Mouse (Mus musculus): ENCODE measurements around the gene Zbtb16. TPM values are rescaled to one million over a fixed set of nuclear protein-coding genes. Genes with fewer than 3 reads are reported as not detected.
A peak's percentile ranks its signal among the peaks of the same experiment; 100 is the strongest.

The Zbtb16 gene
- polyA plus RNA-seq, 1 experiment from 2014 or later: 9.7 TPM

DNA sequence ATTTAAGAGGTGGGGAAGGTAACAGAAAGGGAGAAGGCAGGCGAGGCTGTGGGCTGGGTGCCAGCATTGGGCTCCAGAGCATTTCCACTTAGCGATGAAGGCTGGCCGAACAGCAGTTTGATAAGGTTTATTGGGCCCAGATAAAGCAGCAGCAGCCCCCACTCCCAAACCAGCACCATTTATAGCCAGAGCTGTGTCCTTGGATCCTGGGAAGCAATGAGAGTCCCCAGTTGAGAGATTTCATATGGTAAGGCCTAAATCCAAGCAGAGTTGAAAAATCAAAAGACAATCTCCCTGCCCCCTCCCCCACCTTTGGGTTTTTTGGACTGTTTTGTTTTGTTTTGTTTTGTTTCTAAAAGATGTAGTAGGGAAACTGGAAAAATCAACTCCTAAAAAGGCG is 2.3 kb upstream of the Zbtb16 start:
- Histone ChIP-seq H3K4me1 (peaks cover 41% of the 10 kb centered on the region), H3K36me3 (no peaks in the 10 kb centered on the region), H3K9me3 (replicated peaks) (no peaks in the 10 kb centered on the region), H3K9ac (replicated peaks) (no peak overlapping the region), H3K4me3 (replicated peaks) (no peak overlapping the region), H3K27me3 (replicated peaks) (peaks cover 21% of the 10 kb centered on the region), H3K27ac (replicated peaks) (no peak overlapping the region), H3K4me2 (no peak overlapping the region)
- ATAC-seq (ENCODE audit: low FRiP score): no peak
- WGBS: 35% methylated on average over 4 of the region's 4 CpGs

DNA sequence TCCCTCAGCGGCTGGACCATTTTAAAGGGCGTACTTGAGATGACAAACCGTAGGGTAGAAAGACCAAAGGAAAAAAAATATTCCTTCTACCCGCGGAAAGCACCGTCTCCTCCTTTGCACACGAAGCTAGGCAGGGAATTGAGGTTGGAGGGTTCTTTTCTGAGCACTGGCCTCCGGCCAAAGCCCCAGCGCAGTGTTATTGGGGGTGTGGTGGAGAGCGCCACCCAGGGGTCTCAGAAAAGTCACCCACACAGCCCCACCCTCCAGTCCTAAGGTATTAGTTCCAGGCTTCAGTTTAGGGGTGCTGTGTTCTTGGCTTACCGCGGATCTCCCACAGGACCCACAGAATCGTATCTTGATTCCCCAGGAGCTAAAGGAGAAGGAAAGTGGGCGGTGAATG is 1.2 kb upstream of the Zbtb16 start:
- no peak overlapping the region for H3K9ac ChIP-seq (replicated peaks)
- whole genome bisulfite sequencing: 6% methylated on average over 14 of the region's 14 CpGs
- peak overlapping the region; percentile 70; the same call in 1 of the 2 replicates for H3K4me3 ChIP-seq (replicated peaks)
- peaks cover 21% of the 10 kb centered on the region for H3K27me3 ChIP-seq (replicated peaks)
- H3K36me3 ChIP-seq: no peaks in the 10 kb centered on the region
- H3K4me2 ChIP-seq: peak overlapping the region; percentile 97
- H3K27ac ChIP-seq (replicated peaks): no peak overlapping the region
- peaks cover 42% of the 10 kb centered on the region for H3K4me1 ChIP-seq
- H3K9me3 ChIP-seq (replicated peaks): no peaks in the 10 kb centered on the region
- ATAC-seq (ENCODE audit: low FRiP score): no peak

DNA sequence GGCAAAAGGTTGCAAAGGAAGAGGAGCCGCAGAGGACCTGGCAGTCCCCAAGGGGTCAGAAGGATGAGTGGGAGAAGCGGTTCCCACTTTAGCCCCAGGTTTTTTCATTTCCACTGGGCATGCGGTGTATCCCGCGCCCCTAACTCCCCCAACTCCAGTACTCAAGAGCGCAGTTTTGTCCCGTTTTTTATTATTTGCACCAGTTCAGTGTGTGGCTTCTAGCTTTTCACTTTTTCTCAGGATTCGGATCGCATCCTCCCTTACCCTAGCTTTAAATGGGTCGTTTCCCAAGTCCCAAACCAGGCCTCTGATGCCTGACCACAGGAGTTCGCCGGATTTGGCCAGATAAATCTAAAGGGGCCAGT is 526 bp upstream of the Zbtb16 start:
- Histone ChIP-seq H3K9me3 (replicated peaks) (no peaks in the 10 kb centered on the region), H3K4me3 (replicated peaks) (peak overlapping the region; percentile 70), H3K27ac (replicated peaks) (0 out of 2 replicates have a peak overlapping the region, but pooled peaks have one; percentile 18), H3K27me3 (replicated peaks) (peaks cover 21% of the 10 kb centered on the region), H3K36me3 (no peaks in the 10 kb centered on the region), H3K4me1 (peaks cover 48% of the 10 kb centered on the region), H3K4me2 (peak overlapping the region; percentile 97), H3K9ac (replicated peaks) (peak overlapping the region; percentile 72)
- peak; percentile 6; the same call in 1 of the 2 replicates for ATAC-seq (ENCODE audit: low FRiP score)
- 1% methylated on average over 12 of the region's 12 CpGs for WGBS

DNA sequence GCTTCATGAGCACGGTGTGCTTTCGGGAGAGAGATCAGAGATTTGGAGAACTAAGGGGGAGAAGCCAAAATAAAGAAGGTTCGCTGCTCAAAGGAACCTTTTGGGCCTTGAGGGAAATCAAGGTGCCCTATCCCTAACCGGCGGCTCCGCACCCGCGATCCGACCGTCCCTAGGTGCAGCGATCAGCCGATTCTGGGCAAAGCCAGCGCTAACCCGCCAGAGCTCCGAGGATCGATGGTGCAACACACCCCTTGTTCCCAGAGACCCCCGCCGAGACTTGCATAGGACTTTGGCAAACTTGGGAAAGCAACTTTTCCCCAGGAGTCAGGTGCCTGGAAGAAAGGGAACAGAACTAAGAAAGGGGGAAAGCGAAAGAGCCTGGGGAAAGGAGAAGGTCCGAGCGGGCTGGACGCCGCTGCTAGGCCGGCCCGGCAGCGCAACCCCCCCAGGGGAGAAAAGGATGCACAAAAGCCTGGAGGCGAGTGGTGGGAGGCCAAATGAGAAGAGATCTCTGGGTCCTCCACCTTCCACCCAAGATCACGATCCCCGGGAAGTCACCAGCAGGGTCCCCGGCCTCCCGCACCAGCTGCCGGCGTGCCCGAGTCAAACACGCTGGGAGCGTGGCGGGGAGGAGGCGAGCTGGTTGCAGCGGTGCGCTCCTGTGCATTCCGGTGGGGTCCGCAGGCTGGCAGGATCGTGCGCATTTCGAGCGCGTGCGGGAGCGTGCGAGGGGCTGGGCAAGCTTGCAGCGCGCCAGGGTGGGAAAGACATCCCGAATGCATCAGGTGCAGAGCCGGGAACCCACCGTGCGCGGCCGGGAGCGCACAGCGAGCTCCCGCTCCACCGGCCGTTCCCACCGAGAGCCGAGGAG is 1.2 kb downstream of the Zbtb16 start:
- no peaks in the 10 kb centered on the region for H3K9me3 ChIP-seq (replicated peaks)
- WGBS: under 1% methylated on average over 65 of the region's 65 CpGs
- H3K27me3 ChIP-seq (replicated peaks): peaks cover 21% of the 10 kb centered on the region
- H3K9ac ChIP-seq (replicated peaks): peak overlapping the region; percentile 72
- peaks cover 49% of the 10 kb centered on the region for H3K4me1 ChIP-seq
- H3K4me3 ChIP-seq (replicated peaks): peak overlapping the region; percentile 70
- no peaks in the 10 kb centered on the region; the same call in 1 of the 2 replicates for H3K36me3 ChIP-seq
- ATAC-seq (ENCODE audit: low FRiP score): 0 out of 2 replicates have a peak, but pooled peaks have one; percentile 25
- peak overlapping the region; percentile 64 for H3K27ac ChIP-seq (replicated peaks)
- H3K4me2 ChIP-seq: peak overlapping the region; percentile 97

DNA sequence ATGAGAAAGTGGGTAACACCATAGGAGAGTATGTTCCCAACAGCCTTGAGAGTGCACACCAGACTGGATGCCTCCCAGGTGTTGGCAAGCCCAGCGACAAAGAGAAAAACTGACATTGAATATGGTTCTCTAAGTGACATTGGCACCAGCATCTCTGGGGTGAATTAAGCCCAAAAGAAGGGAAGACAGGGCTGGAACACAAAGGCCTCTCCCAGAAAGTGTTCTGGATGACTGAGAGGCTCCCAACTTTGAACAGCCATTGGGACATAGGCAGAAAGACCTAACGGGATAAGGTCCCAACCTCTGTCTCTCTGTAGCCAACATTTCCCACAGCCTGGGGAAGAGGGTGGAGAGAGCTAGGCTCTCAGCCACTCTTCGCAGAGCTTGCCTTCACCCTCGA is 2.0 kb downstream of the Zbtb16 start:
- no peaks in the 10 kb centered on the region for H3K9me3 ChIP-seq (replicated peaks)
- no peak overlapping the region for H3K27ac ChIP-seq (replicated peaks)
- no peak for ATAC-seq (ENCODE audit: low FRiP score)
- H3K9ac ChIP-seq (replicated peaks): 0 out of 2 replicates have a peak overlapping the region, but pooled peaks have one; percentile 72
- peaks cover 49% of the 10 kb centered on the region for H3K4me1 ChIP-seq
- WGBS: 13% methylated on average over 4 of the region's 4 CpGs
- H3K36me3 ChIP-seq: no peaks in the 10 kb centered on the region; the same call in 1 of the 2 replicates
- peaks cover 21% of the 10 kb centered on the region for H3K27me3 ChIP-seq (replicated peaks)
- H3K4me3 ChIP-seq (replicated peaks): peak overlapping the region; percentile 70
- H3K4me2 ChIP-seq: peak overlapping the region; percentile 97

DNA sequence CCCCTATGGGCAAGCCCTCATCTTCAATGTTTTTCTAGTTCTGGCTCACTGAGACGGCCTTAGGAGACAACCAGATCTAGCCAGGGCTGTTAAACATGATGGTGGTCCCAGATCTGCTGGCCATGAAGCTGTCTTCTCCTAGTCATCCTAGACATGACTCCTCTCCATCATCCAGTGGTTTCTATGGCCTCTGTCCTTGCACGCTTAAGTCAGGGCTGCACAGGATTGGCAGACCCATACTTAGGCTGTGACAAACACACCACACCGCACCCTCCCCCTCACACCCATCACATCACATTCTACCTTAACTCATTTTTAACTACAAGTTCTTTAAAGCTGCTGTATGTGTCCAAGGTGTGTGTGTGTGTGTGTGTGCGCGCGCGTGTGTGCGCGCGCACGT is 2.5 kb downstream of the Zbtb16 start:
- WGBS: 92% methylated on average over 11 of the region's 11 CpGs
- peak overlapping the region; percentile 70; the same call in 1 of the 2 replicates for H3K4me3 ChIP-seq (replicated peaks)
- no peak overlapping the region for H3K9ac ChIP-seq (replicated peaks)
- H3K27me3 ChIP-seq (replicated peaks): peaks cover 21% of the 10 kb centered on the region
- peak overlapping the region; percentile 97 for H3K4me2 ChIP-seq
- no peaks in the 10 kb centered on the region; the same call in 1 of the 2 replicates for H3K36me3 ChIP-seq
- H3K9me3 ChIP-seq (replicated peaks): no peaks in the 10 kb centered on the region
- H3K27ac ChIP-seq (replicated peaks): no peak overlapping the region
- ATAC-seq (ENCODE audit: low FRiP score): no peak
- H3K4me1 ChIP-seq: peaks cover 49% of the 10 kb centered on the region

DNA sequence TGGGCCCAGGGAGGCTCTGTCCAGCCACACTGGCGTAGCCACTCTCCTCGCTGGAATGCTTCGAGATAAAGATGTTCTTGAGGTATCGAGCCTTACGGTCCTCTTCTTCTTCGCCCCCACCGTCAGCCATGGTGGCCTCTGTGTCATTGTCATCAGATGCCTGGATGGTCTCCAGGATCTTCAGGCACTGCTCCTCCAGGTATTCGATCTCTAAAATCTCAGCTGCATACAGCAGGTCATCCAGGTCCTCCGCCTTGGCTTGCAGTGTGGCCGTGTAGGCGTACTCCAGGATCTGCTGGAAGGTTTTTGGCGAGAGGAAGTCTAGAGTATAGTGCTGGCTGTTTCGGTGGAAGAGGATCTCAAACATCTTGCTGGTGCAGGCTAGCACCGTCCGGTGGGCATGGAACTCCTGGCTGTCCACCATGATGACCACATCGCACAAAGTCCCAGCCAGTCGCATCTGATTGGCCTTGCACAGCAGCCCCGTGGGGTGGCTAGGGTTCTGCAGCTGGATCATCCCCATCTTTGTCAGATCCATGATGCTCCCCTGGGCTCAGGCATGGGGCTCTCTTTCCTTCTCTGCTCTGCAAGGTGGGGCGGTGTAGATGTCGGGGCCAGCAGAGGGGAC is 3.4 kb downstream of the Zbtb16 start:
- no peak overlapping the region for H3K4me3 ChIP-seq (replicated peaks)
- no peaks in the 10 kb centered on the region; the same call in 1 of the 2 replicates for H3K36me3 ChIP-seq
- H3K9me3 ChIP-seq (replicated peaks): no peaks in the 10 kb centered on the region
- 94% methylated on average over 20 of the region's 20 CpGs for WGBS
- peaks cover 42% of the 10 kb centered on the region for H3K4me1 ChIP-seq
- peak overlapping the region; percentile 97; the same call in 1 of the 2 replicates for H3K4me2 ChIP-seq
- no peak overlapping the region for H3K9ac ChIP-seq (replicated peaks)
- peaks cover 15% of the 10 kb centered on the region for H3K27me3 ChIP-seq (replicated peaks)
- H3K27ac ChIP-seq (replicated peaks): no peak overlapping the region
- ATAC-seq (ENCODE audit: low FRiP score): no peak

DNA sequence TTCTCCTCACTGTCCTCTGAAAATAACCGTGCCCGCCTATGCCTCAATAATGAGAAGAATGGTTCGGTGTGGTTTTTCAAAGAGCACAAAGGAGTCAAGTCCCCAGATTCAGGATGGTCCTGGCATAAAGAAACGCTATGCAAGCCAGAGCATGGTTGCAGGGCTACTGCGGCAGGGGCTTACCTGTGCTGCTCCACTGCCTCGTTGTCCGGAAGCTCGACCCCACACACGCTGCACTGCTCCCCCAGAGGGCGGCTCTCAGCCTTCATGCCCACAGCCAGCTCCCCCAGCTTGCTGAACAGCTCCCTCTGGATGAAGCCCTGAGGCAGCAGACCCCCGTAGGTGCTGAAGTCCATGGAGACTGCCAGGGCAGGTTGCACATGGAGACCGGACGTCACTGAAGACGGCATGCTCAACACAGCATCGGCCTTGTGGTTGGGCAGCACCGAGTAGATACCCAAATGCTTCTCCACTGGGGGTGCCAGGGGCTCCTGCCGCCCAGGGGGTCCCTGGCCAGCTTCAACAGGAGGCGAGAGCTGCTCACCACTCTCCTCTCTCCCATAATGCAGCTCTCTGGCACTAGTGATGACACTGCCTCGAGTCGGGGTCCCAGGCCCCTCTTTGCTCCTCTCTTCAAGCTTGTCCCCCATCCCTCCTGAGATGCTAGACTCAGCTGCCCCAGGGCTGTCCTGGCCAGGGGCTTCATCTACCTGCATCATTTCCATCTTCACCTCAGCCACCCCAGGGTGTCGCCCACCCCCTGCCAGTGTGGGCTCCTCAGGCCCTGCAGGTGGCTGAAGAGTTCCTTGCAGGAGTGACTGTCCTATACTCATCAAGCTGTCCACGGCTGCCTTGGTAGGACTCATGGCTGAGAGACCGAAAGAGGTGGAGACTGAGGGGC is 4.2 kb downstream of the Zbtb16 start:
- Histone ChIP-seq H3K9ac (replicated peaks) (no peak overlapping the region), H3K4me2 (peak overlapping the region; percentile 23; the same call in 1 of the 2 replicates), H3K4me1 (peaks cover 36% of the 10 kb centered on the region), H3K27ac (replicated peaks) (no peak overlapping the region), H3K4me3 (replicated peaks) (no peak overlapping the region), H3K36me3 (no peaks in the 10 kb centered on the region; the same call in 1 of the 2 replicates), H3K27me3 (replicated peaks) (peaks cover 15% of the 10 kb centered on the region), H3K9me3 (replicated peaks) (no peaks in the 10 kb centered on the region)
- ATAC-seq (ENCODE audit: low FRiP score): no peak
- 84% methylated on average over 23 of the region's 23 CpGs for WGBS

DNA sequence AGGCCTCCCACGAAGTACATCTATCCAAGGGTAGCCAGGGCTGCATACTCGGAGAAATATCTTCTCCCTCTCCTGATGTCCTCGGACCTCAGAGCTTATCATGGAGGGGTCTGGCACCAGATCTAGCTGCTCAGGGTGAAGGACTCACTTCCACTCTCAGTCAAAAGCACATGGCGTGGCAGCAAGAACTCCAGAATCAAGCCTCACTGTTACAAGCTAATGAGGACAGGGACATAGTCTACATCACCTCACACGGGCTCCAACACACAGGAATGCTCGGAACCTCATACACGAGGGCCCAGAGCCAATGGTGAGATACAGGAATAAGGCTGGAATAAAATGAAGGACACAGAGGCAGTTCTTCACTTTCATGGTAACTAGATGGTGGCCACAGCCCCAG is 7.2 kb downstream of the Zbtb16 start:
- no peak overlapping the region for H3K4me3 ChIP-seq (replicated peaks)
- peaks cover 12% of the 10 kb centered on the region; the same call in 1 of the 2 replicates for H3K4me1 ChIP-seq
- 90% methylated on average over 7 of the region's 7 CpGs for WGBS
- H3K36me3 ChIP-seq: no peaks in the 10 kb centered on the region; the same call in 1 of the 2 replicates
- H3K9ac ChIP-seq (replicated peaks): no peak overlapping the region
- ATAC-seq (ENCODE audit: low FRiP score): no peak
- H3K4me2 ChIP-seq: no peak overlapping the region
- H3K9me3 ChIP-seq (replicated peaks): no peaks in the 10 kb centered on the region
- H3K27ac ChIP-seq (replicated peaks): no peak overlapping the region
- H3K27me3 ChIP-seq (replicated peaks): peaks cover 2% of the 10 kb centered on the region; the same call in 1 of the 2 replicates

DNA sequence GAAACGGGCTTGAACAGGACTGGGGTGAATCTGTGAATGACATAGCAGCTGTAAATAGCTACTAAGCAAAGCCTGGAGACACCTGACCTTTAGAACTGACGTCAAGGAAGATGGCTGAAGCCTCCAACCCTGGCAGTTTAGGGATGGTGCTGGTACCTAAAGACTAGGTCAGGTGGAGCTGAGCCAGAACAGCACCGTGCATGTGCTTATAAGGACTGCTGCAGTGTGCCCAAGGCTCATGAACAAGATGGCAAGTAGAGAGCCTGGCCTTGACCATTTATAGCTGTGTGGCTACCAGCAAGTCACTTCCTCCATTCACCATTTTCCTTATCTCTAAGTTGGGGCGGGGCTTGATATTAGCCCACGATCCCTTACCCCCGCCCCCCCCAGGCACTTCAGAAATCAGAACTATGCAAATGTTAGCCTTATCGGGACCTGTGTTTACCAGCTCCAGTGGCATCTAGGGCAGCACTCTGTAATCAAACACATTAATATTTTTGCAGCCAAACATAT is 9.6 kb downstream of the Zbtb16 start:
- no peaks in the 10 kb centered on the region; the same call in 1 of the 2 replicates for H3K36me3 ChIP-seq
- no peak overlapping the region for H3K27ac ChIP-seq (replicated peaks)
- no peak overlapping the region for H3K4me3 ChIP-seq (replicated peaks)
- peaks cover 12% of the 10 kb centered on the region for H3K4me1 ChIP-seq
- no peaks in the 10 kb centered on the region for H3K27me3 ChIP-seq (replicated peaks)
- no peaks in the 10 kb centered on the region for H3K9me3 ChIP-seq (replicated peaks)
- no peak for ATAC-seq (ENCODE audit: low FRiP score)
- no peak overlapping the region for H3K9ac ChIP-seq (replicated peaks)
- no peak overlapping the region for H3K4me2 ChIP-seq
- WGBS: 85% methylated on average over 7 of the region's 7 CpGs
